Mouse (Mus musculus) left cerebral cortex, adult 18-20 months (tissue): ENCODE measurements around the gene 6430548M08Rik. TPM values are rescaled to one million over a fixed set of nuclear protein-coding genes. Genes with fewer than 3 reads are reported as not detected.

ENCODE experiments used
- DNase-seq, 2 experiments: peaks; one replicate each; pipeline ENCODE4 v3.0.0; 2021 to 2022; ENCODE audit warnings: low spot score in 2 of 2, mixed read lengths in 1 of 2
- total RNA-seq, 2 experiments: library from RNA; stranded (reverse); gene quantifications; 2 replicates each; pipeline ENCODE4 v1.2.3; 2021

The 6430548M08Rik gene
- total RNA-seq, 2 experiments from 2014 or later: 247 to 294 TPM

DNA sequence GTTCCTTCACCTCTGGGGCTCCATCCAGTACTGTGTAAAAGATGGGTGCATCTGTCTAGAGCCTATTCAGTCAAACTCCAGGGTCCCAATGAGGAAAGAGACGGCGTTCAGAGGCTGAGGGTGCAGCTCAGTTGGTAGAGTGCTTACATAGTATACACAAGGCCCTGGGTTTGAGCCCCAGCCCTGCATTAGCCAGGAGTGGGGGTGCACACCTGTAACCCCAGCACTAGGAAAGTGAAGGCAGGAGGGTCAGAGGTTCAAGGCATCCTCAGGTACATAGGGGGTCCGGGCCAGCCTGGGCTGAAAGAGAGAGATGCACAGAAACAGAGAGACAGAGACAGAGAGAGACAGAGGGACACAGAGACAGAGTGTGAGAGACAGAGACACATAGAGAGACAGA is 99.3 kb downstream of the 6430548M08Rik start:
- no peak for DNase-seq

DNA sequence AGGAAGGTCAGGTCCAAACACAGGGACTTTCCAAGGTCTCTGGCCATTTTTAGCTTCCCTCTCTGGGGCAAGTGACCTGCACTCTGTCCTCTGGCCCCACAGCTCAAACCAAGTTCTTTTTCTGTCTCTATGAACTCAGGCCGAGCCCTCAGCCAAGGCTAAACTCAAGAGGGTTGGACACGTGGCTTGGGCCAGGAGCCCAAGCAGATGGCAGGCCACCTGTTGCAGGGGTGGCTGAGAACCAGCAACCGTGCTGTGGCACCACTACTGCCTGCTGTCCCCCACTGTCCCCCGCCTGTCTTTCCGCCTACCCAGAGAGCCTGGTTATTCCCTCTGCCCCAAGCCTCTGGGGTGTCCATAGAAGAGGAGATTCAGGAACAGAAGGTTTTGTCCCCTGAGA is 100.0 kb downstream of the 6430548M08Rik start:
- DNase-seq: peak in 1 of 2 experiments; percentile 31

Other genes with a start within 250 kb of the 6430548M08Rik start
- 10 to 100 TPM; 87.0 to 94.9 TPM for gene Usp10, start 203.8 kb upstream of the 6430548M08Rik start, total RNA-seq
- gene Gm20388, start 203.3 kb upstream of the 6430548M08Rik start, total RNA-seq: 1 to 10 TPM; 4.4 to 7.8 TPM
- 1 to 10 TPM; 2.1 to 2.7 TPM for gene Crispld2, start 121.7 kb upstream of the 6430548M08Rik start, total RNA-seq
- 10 to 100 TPM; 37.3 to 37.9 TPM for gene Zdhhc7, start 12.7 kb upstream of the 6430548M08Rik start, total RNA-seq
- under 1 TPM in 1 of 2 experiments, not detected in 1; 0.63 TPM for gene Fam92b, start 63.3 kb downstream of the 6430548M08Rik start, total RNA-seq
- gene Gse1, start 114.3 kb downstream of the 6430548M08Rik start, total RNA-seq: 10 to 100 TPM; 79.8 to 90.8 TPM